Mouse (Mus musculus) myocyte (in vitro differentiated cells): ENCODE measurements at regions not wholly inside any gene's neighbourhood (a gene's known extent, or its start where the extent isn't known, plus 50 kb on each side); places are given as distances from the start of the nearest gene placed in this dataset.
"Not testable (repeated sequence)": the region's sequence is repeated elsewhere in the genome, so short reads cannot be mapped to it uniquely, and the experiment has no call there.

Experiments
- H3K27me3 ChIP-seq: one replicate; pipeline ENCODE4 v1.6.1; 2011; ENCODE audit not compliant: control insufficient read depth, insufficient read depth, insufficient read length
- H3K36me3 ChIP-seq: one replicate; pipeline ENCODE4 v1.6.1; 2011; ENCODE audit not compliant: control insufficient read depth, insufficient read depth
- H3K4me2 ChIP-seq: one replicate; pipeline ENCODE4 v1.6.1; 2011; ENCODE audit warnings: low read depth, control low read depth
- H3K4me3 ChIP-seq: one replicate; pipeline ENCODE4 v1.5.1; 2011; ENCODE audit warnings: mild to moderate bottlenecking, control low read depth, moderate library complexity
- H3K79me2 ChIP-seq: one replicate; pipeline ENCODE4 v1.6.1; 2011; ENCODE audit not compliant: control insufficient read depth, insufficient read depth
- H3ac ChIP-seq: one replicate; pipeline ENCODE4 v1.6.1; 2011; ENCODE audit not compliant: control insufficient read depth, insufficient read length
- CEBPB ChIP-seq: IDR thresholded peaks from 2 replicates; pipeline ENCODE4 v1.6.1; 2011; ENCODE audit warnings: mild to moderate bottlenecking, moderate library complexity; ENCODE audit not compliant: poor library complexity, insufficient read depth, severe bottlenecking
- E2F4 ChIP-seq: IDR thresholded peaks from one replicate; pipeline ENCODE4 v1.6.1; 2011; ENCODE audit warnings: mild to moderate bottlenecking, control low read depth, moderate library complexity; ENCODE audit not compliant: insufficient read depth
- MAX ChIP-seq: IDR thresholded peaks from one replicate; pipeline ENCODE4 v1.6.1; 2011; ENCODE audit warnings: low read depth, mild to moderate bottlenecking, control low read depth
- MYOD1 ChIP-seq, 3 experiments: IDR thresholded peaks; one replicate each; pipeline ENCODE4 v1.6.1; 2011; ENCODE audit warnings: control low read depth in 2 of 3, low read depth in 2 of 3, mild to moderate bottlenecking in 2 of 3, moderate library complexity in 1 of 3; ENCODE audit not compliant: insufficient read length in 2 of 3, control insufficient read depth in 1 of 3
- MYOG ChIP-seq, 3 experiments: IDR thresholded peaks; one replicate each; pipeline ENCODE4 v1.6.1; 2011; ENCODE audit warnings: control low read depth in 2 of 3, low read depth in 2 of 3, mild to moderate bottlenecking in 2 of 3; ENCODE audit not compliant: insufficient read length in 2 of 3, control insufficient read depth in 1 of 3, insufficient read depth in 1 of 3
- POLR2A ChIP-seq: IDR thresholded peaks from one replicate; pipeline ENCODE4 v1.6.1; 2011; ENCODE audit warnings: low read depth, mild to moderate bottlenecking, control low read depth, moderate library complexity; ENCODE audit not compliant: insufficient read length
- POLR2AphosphoS2 ChIP-seq: IDR thresholded peaks from one replicate; pipeline ENCODE4 v1.6.1; 2011; ENCODE audit warnings: low read depth, control low read depth; ENCODE audit not compliant: insufficient read length
- REST ChIP-seq: IDR thresholded peaks from one replicate; pipeline ENCODE4 v1.6.1; 2011; ENCODE audit warnings: mild to moderate bottlenecking, control low read depth, moderate library complexity; ENCODE audit not compliant: insufficient read depth, insufficient read length
- SRF ChIP-seq: IDR thresholded peaks from one replicate; pipeline ENCODE4 v1.6.1; 2011; ENCODE audit warnings: low read depth; ENCODE audit not compliant: control insufficient read depth, insufficient read length
- TCF12 ChIP-seq: IDR thresholded peaks from one replicate; pipeline ENCODE4 v1.6.1; 2011; ENCODE audit warnings: mild to moderate bottlenecking, control low read depth; ENCODE audit not compliant: poor library complexity, insufficient read depth, severe bottlenecking
- TCF3 ChIP-seq: IDR thresholded peaks from one replicate; pipeline ENCODE4 v1.6.1; 2011; ENCODE audit warnings: low read depth, control low read depth; ENCODE audit not compliant: insufficient read length
- USF1 ChIP-seq: IDR thresholded peaks from one replicate; pipeline ENCODE4 v1.6.1; 2011; ENCODE audit warnings: low read depth, mild to moderate bottlenecking, control low read depth, moderate library complexity

DNA sequence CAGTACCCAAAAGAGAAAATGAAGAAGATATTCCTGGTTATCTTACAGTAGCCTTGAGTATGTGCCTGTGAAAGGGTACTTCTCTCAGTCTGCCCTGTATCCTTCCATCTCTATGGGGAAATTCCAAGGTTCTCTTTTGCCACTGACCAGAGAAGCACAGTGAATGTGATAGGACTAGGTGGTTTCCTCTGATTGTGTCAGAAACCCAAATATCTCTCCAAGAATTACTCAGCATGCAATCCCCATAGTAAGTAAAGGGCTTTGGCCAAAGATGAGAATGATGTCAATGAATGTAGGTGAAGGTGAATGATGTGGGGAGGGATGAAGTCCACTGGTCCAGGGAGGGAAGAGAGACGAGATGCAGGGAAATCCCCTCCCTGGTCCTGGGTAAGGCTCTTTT lies 130.8 kb downstream of the Fasl start:
- Histone ChIP-seq H3K79me2 (no peaks in the 10 kb centered on the region), H3K36me3 (no peaks in the 10 kb centered on the region)
- TF ChIP-seq MYOD1 (IDR thresholded peaks at IDR 0.05; ENCODE audit: control insufficient read depth in 1 of 3, insufficient read length in 2 of 3, low read depth in 2 of 3), result no peak
- TF ChIP-seq USF1, result no peak
- no peak for TF ChIP-seq TCF3

DNA sequence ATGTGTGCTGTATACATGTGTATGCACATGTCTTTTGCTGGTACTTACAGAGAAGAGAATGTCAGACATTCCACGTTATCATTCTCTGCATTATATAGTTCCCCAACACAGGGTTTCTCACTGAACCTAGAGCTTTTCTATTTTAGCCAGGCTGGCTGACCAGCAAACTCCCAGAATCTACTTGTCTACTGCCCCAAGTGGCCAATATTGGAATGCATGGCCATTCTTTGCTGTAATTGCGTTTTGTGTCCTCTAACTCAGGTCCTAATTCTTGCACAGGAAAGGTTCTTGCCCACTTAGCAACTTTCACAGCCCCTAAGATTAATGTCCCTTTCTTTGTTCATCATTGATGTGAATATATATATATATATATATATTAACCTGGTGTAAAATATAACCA lies 138.9 kb downstream of the Fasl start:
- H3K4me3 ChIP-seq, result no peak overlapping the region
- no peaks in the 10 kb centered on the region for H3K27me3 ChIP-seq
- no peak overlapping the region for H3ac ChIP-seq
- TF ChIP-seq MAX (no peak), POLR2AphosphoS2 (no peak), TCF3 (no peak), REST (no peak), CEBPB (no peak), USF1 (no peak), MYOD1 (IDR thresholded peaks at IDR 0.05; ENCODE audit: control insufficient read depth in 1 of 3, insufficient read length in 2 of 3, low read depth in 2 of 3) (no peak), POLR2A (no peak), TCF12 (no peak), MYOG (IDR thresholded peaks at IDR 0.05; ENCODE audit: control insufficient read depth in 1 of 3, insufficient read depth in 1 of 3, insufficient read length in 2 of 3, low read depth in 2 of 3) (no peak), SRF (no peak), E2F4 (no peak)
- no peaks in the 10 kb centered on the region for H3K79me2 ChIP-seq
- H3K36me3 ChIP-seq, result no peaks in the 10 kb centered on the region
- H3K4me2 ChIP-seq, result no peak overlapping the region

More for the DNA sequence above, 130.8 kb downstream of the Fasl start:
- Histone ChIP-seq H3K4me2 (no peak overlapping the region), H3K27me3 (no peaks in the 10 kb centered on the region), H3ac (no peak overlapping the region), H3K4me3 (no peak overlapping the region)

DNA sequence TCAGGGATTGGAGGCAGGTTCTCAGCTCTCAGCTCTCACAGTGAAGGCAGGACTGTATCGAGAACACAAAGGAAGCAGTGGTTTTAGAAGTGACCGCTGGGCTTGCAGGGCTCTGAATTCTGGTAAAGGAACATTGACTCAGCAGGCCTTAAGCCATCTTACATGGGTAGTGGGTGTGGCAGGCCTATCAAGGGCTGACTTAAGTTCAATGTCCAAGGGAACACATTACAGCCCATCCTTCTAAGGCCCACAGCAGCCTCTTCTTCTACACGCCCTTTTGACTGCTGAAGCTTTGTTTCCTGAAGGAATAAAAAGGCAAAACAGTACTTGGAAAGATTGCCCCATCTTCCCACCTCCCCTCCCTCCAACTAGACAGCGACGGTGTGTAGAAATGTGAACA lies 137.6 kb downstream of the Tnfsf18 start:
- TF ChIP-seq REST, result no peak
- TF ChIP-seq E2F4, result no peak
- no peak for TF ChIP-seq MYOD1 (IDR thresholded peaks at IDR 0.05; ENCODE audit: control insufficient read depth in 1 of 3, insufficient read length in 2 of 3, low read depth in 2 of 3)
- TF ChIP-seq MAX, result no peak
- TF ChIP-seq POLR2A, result no peak
- H3K36me3 ChIP-seq, result no peaks in the 10 kb centered on the region
- no peaks in the 10 kb centered on the region for H3K79me2 ChIP-seq
- no peaks in the 10 kb centered on the region for H3K27me3 ChIP-seq
- H3ac ChIP-seq, result no peak overlapping the region
- H3K4me3 ChIP-seq, result no peak overlapping the region
- no peak overlapping the region for H3K4me2 ChIP-seq

DNA sequence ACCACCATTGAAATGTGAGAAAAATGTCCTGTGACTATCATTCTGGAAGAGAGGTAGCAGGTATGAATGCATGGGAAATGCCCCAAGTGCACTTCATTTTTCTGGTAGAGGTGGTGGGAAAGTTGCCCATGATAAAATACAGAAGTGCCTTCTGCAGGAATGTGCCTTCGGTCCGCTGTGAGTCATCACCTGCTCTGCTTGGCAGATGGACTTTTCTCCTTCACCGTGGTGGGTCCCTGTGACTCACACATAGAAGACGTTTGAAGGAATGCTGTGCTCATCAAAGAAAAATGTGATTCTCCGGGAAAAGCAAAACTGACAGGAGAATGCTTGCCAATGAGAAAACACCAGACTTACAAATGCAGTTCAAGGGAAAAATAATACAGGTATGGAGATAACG lies 126.8 kb downstream of the Tnfsf18 start:
- Histone ChIP-seq H3K27me3 (no peaks in the 10 kb centered on the region), H3ac (no peak overlapping the region), H3K4me3 (no peak overlapping the region), H3K4me2 (peak overlapping the region; percentile 12), H3K79me2 (no peaks in the 10 kb centered on the region), H3K36me3 (no peaks in the 10 kb centered on the region)
- no peak for TF ChIP-seq SRF
- TF ChIP-seq MYOD1 (IDR thresholded peaks at IDR 0.05; ENCODE audit: control insufficient read depth in 1 of 3, insufficient read length in 2 of 3, low read depth in 2 of 3), result peak in 2 of 3 experiments; percentile 40 to 61
- TF ChIP-seq TCF3, result no peak
- TF ChIP-seq POLR2A, result no peak
- TF ChIP-seq CEBPB, result no peak
- no peak for TF ChIP-seq E2F4
- peak in 1 of 3 experiments; percentile 8 for TF ChIP-seq MYOG (IDR thresholded peaks at IDR 0.05; ENCODE audit: control insufficient read depth in 1 of 3, insufficient read depth in 1 of 3, insufficient read length in 2 of 3, low read depth in 2 of 3)
- no peak for TF ChIP-seq POLR2AphosphoS2
- TF ChIP-seq REST, result no peak
- TF ChIP-seq USF1, result no peak
- no peak for TF ChIP-seq MAX
- TF ChIP-seq TCF12, result no peak

DNA sequence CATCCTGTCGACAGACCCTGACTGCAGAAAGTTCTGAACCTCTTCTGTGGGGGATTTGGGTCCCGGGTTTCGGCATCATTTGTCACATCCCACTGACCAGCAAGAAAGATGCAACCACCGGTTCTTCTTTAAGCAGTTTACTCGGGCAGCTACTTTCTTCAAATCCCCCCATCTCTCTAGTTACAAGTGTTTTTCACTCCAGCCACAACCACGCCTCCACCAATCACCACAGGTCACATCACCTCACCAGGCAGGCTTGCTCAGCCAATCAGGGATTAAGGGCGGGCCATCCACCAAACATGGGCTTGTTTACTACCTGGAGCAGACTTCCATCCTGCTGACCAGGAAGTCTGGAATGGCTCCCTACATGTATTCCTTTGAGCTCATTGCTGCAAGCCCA lies 119.6 kb downstream of the Tnfsf18 start:
- not testable (repeated sequence) for H3K79me2 ChIP-seq, H3K4me2 ChIP-seq, H3K36me3 ChIP-seq, H3K27me3 ChIP-seq, H3ac ChIP-seq, H3K4me3 ChIP-seq

DNA sequence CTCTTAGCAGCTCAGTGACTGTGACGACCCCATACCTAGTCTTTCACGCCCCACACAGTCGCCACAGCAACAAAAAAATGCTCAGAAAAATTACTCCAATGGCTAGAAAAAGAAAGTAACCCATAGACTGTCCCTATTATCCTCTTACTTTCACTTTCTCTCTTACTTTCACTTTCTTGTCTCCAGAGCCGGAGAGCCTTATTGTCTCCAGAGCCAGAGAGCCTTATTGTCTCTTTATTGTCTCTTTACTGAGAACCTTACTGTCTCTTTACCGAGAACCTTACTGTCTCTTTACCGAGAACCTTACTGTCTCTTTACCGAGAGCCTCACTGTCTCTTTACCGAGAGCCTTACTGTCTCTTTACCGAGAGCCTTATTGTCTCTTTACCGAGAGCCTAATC lies 119.2 kb downstream of the Tnfsf18 start:
- not testable (repeated sequence) for H3K79me2 ChIP-seq, H3K36me3 ChIP-seq, H3ac ChIP-seq, H3K4me2 ChIP-seq, H3K4me3 ChIP-seq, H3K27me3 ChIP-seq
